Mouse (Mus musculus) left cerebral cortex, adult 11 months (tissue): ENCODE measurements around the gene Speer4b.
"Not testable (repeated sequence)": the region's sequence is repeated elsewhere in the genome, so short reads cannot be mapped to it uniquely, and the experiment has no call there.

Experiments used
- DNase-seq: peaks from one replicate; pipeline ENCODE4 v3.0.0; 2022; ENCODE audit warnings: low spot score

Gene Speer4b

DNA sequence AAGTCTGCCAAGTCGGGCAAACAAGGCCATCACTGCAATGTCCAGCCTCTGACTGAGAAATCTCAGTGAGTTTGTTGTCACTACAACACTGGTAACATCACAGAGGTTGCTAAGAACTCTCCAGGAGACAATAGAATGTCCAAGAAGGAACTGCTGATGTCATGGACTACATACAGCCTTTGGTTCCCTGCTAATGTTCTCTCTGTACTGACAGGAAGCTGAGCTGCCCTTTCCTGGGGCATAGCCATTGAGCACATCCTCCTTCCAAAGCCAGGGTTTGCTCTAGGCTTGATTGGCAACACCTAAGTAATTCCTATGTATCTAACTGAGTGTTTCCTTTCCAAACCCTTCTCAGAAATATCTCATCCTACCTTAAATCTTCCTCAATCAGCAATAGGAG, at the start of gene Speer4b:
TSS of gene Speer4b (minus strand) at position 101 of the 400 bp plus-strand sequence.
- not testable (repeated sequence) for DNase-seq

GRCm38 (mm10) chr5:27549291-27549690, 48.1 kb upstream of the Speer4b start:
- no peak for DNase-seq

GRCm38 (mm10) chr5:27544816-27545270, 43.6 kb upstream of the Speer4b start:
- peak; percentile 42 for DNase-seq

DNA sequence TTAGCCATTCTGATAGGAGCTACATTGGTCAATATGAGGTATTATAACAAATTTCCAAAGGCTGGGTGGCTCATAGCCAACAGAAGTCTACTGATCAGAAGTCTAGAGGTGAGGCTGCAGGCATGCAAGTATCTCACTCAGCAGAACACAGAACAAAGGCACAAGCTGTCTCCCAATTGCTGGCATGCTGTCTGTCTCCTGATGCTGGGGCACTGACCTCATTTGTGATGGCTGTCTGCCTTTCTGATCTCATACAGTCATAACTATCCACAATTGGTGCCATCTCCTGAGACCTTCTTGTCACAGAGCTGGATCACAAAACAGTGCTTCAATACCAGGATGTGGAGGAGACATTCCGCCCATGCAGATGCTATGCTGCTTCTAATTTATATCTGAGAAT, 25.7 kb upstream of the Speer4b start:
- no peak for DNase-seq

GRCm38 (mm10) chr5:27518716-27519115, 17.5 kb upstream of the Speer4b start:
- no peak for DNase-seq

DNA sequence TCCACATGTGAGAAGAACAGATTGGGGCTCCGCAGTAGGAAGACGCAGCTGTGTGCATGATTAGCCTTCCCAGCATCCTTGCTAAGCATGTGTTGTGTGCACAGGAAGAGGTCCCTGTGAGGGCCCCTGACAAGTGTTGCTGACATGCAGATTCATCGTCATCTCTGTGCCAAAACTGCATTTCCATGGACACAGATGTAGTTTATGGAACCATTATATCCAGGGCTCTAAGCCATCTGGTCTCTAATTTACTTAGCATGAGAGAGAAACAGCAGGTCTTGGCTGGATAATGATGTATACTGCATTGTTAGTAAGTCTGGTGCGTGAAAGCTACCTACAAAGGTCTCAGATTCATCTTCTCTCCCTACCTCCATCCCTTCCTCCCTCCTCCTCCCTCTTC, 10.3 kb downstream of the Speer4b start:
- DNase-seq = no peak

- no peak for DNase-seq
These were observed 15.1 kb downstream of the Speer4b start for GRCm38 (mm10) chr5:27486138-27486537.

DNA sequence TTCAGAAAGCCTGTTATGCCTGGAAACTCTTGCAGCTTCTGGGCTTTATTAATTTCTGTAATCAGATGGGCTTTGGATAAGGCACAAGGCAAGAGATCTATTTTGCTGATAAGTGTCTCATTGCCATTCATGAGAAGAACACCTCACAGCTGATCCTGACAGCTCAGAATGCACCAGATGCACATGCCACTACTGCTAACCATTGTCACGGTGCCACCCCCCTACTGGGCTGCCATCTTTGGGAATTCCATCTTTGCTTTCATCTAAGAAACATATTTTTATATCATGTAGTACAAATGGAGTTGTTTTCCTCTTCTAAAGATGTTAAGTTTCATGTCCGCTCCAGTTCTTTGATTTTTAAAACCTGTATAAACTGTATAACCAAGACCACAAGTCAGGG, 19.5 kb downstream of the Speer4b start:
- no peak for DNase-seq

DNA sequence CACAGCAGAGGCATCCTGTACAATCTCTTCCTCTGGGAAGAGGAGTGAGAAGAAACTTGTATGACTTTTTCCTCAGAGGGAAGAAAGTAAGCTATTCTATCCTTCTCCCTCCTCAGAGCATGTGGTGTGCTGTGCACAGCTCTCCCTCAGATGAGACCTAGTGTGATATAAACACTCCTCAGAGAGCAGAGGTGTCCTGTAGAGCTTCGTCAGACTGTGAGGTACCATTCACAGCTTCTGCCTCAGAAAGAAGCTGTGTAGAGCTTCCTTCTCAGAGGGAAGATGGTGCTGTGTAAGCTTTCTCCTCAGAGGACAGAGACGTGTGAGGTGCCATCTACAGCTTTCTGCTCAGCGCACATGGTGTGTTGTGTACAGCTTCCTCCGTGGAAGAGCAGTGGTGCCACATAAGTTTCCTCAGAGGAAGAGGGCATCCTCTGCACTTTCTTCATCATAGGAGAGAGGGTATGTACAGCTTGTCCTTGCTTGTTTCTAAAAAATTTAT, 26.2 kb downstream of the Speer4b start:
- no peak for DNase-seq

DNA sequence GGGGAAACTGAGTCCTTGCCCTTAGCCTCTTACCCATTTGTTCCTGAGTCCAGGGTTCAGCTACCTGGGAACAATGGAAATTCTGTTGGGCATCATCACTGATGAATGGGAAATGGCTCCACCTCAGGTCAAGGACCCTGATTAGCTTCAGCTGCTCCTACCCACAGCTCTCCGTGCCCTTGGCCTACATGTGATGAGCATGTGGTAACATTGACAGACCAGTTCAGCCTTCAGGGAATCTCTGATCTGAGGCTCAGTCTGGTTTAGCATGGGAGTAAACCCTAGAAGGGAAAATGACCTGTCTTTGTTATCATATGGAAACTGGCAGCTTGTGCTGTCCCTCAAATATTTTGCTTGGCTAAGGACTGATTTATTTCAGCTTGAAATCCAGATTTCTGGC, 43.6 kb downstream of the Speer4b start:
- no peak for DNase-seq

DNA sequence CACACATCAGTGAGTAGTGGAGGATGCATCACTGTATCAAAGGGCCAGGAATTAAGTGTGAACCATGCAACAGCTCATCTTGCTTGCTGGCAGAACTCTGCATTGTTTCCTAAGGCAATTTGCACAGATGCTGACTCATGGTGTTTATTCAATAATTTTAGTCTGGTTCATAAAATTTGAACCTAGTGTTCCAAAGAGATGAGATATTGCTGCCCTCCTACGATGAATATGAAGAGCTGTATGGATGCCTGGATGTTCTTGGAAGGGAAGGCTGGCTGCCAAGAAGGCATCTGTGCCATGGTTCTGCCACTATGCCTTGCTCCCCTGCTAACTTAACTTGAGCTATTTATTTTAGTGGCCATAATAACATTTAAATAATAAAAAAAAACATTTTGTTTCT, 44.3 kb downstream of the Speer4b start:
- DNase-seq = no peak

GRCm38 (mm10) chr5:27454386-27454785, 46.9 kb downstream of the Speer4b start:
- no peak for DNase-seq

- no peak for DNase-seq
These were observed 47.9 kb downstream of the Speer4b start for GRCm38 (mm10) chr5:27453201-27453845.
